Mouse (Mus musculus): Measurements from ENCODE around the gene Gm9573.

Gm9573 gene

GRCm38 (mm10) chr17:35626537-35626936, at the start of gene Gm9573:
Gene Gm9573, minus strand, starts transcription at chr17:35626637.
- no peak for DNase-seq (ENCODE audit: low spot score in 2 of 2)

- DNase-seq (ENCODE audit: low spot score in 2 of 2): peak; percentile 88 to 94
These were observed 47.1 kb upstream of the Gm9573 start, which contains the start of gene Gtf2h4 for GRCm38 (mm10) chr17:35673416-35674035. Gene Gtf2h4, minus strand, starts transcription at chr17:35673739.

DNA sequence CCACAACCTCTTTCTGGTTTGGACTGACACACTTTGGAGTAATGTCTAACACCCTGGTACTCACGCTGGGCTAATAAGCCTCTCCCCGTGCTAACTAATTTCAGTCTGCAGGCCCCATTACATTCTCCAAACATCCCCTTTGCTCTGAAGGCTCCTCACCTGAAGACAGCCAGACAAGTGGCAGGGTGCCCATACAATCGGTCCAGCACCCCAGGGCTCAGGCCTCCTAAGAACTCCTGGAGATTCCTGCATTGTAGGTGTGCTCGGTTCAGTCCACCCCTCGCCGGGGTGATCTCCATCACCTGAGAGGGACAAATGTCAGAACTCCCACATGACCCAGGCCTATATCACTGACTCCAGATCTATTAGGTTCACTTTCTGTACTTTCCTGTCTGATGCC, 46.1 kb upstream of the Gm9573 start:
- no peak for DNase-seq (ENCODE audit: low spot score in 2 of 2)

GRCm38 (mm10) chr17:35671846-35672245, 45.4 kb upstream of the Gm9573 start:
- no peak for DNase-seq (ENCODE audit: low spot score in 2 of 2)

DNA sequence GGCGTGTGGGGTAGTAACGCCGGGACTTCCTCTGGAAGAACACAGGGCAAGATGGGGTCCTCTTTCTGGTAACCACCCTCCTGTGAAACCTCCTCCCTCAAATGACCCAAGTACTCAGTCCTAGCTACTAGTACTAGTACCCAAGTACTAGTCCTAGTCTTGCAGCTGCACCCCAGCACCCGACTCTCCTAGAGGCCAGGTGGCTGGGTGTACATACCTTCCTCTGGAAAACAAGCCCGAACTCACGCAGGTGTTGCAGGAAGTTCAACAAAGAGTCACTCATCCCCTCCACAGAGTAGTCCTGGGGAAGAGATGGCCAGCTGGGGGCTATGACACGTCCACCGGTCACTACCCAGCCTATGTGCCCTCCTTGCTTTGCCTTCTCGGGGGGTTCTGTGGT, 43.3 kb upstream of the Gm9573 start:
- no peak for DNase-seq (ENCODE audit: low spot score in 2 of 2)

DNA sequence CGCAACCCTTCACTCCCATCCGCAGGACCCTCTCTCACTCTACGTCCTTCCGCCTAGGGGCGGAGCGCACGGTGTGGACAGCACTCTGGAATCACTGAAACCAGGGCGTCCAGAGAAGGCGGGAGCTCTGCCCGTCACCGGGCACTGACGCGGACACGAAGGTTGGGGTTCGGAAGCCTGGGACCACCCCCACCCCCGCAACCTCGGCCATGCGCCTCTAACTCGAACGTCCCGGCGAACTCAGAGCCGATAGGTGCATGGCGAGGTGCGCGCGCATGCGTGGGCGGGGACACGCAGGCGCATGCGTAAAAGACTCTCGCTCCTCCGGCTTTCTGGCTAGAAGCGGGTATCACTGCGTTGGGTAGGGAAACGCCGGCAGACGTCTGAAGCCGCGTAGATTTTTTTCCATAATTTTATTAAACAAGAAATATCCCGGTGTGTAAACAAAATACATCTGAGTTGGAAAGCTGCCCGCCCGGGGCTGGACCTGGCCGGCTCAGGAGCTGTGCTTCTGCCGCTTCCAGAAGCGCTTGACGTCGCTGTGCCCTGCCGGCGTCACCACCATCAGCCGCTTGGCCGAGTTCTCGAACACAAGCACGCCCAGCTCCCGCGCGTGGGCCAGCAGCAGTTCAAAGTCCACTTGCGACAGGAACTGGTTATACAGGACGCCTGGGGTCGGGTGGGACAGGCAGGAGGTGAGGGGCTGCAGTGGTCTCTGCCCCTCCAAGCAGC, 41.1 kb upstream of the Gm9573 start, which contains the start of gene Vars2:
TSS of gene Vars2 (minus strand) at position 259 of the 732 bp plus-strand sequence.
- DNase-seq (ENCODE audit: low spot score in 2 of 2): peak; percentile 96 to 98

DNA sequence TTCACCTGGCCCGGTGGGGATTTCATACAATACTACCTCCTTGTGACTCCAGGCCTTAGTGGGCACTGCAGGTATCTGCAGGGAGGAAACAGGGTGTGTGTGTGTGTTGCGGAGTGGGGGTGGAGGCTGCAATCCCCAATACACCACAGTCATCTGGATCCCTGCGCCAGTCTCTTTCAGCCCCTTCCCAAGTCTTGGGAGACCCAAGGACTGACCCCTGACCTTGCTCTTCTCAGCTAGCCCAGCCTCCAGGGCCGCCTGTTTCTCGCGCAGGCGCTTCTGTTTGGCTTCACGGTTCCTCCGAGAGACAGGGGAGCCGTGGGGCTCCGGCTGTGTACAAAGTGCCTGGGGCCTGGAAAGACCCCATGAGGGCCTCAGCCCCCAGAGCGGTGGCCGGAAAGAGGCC, 40.4 kb upstream of the Gm9573 start:
- no peak for DNase-seq (ENCODE audit: low spot score in 2 of 2)

DNA sequence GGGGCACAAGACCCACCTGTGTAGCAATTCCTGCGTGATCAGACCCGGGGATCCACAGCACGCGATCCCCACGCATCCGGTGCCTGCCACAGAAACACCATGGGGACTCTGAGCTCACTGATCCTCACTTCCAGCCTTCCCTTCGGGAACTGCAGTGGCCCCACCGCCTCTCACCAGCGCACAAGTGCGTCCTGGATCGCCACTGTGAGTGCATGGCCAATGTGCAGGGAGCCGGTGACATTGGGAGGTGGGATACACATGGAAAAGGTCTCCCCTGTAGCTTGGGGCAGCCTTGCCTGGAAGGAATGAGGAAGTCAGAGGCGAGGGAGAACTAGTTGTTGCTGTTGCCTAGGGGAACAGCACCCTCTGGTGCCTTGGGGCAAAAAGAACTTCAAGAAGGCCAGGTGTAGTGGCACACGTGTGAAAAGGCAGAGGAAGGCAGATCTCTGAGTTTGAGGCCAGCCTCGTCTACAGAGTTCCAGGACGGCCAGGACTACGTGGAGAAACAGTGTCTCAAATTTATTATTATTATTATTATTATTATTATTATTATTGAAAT, 39.6 kb upstream of the Gm9573 start:
- no peak for DNase-seq (ENCODE audit: low spot score in 2 of 2)

DNA sequence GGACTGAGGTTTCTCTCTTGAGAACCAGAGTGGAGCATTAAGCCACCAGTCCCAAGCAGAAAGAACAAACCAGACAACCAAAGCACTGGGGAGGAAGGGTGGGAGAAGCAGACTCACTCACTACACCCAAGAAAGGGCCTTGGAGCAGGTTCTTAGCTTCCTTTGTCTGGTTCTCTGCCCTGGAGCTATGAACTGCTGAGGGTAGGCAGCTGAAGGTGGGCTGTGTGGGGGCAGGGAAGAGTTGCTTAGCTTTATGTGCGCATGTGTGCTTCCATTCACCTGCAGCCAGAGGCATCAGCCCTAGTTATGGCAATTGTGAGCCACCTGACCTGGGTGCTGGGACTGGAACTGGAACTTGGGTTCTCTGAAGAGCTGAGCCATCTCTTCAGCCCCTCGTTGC, 26.6 kb upstream of the Gm9573 start:
- no peak for DNase-seq (ENCODE audit: low spot score in 2 of 2)

GRCm38 (mm10) chr17:35649429-35649828, 23.0 kb upstream of the Gm9573 start:
- DNase-seq (ENCODE audit: low spot score in 2 of 2): no peak

DNA sequence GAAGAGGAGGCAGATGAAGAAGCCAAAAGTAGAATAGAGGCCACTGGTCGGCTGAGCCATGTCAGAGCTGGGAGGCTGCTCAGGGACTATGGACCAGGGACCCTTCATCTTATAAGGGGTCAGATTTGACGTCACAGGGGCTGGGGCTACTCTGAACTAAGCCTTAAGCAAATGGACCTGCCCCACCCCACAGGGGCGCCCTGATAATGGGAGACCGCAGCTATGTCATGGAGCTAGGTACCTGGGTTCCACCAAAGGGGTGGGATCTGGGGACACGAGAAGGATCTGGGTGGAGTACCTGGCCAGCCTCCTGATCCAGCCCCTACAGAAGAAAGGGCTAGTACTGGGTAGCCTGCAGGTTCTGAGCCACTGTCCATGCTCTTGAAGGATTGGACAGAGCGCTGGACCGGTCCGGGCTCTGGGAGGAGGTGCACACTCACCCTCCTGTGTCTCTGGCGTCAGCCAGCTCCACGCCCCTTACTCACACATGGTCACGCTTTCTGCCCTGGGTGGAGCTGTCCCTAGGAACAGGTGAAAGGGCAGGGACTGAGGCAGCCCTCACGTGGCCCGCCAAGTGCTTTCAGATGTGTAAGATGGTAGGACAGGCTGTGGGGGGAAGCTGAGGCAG, 17.3 kb upstream of the Gm9573 start, which contains the start of gene Mucl3:
TSS of gene Mucl3 (minus strand) at position 87 of the 628 bp plus-strand sequence.
- no peak for DNase-seq (ENCODE audit: low spot score in 2 of 2)

DNA sequence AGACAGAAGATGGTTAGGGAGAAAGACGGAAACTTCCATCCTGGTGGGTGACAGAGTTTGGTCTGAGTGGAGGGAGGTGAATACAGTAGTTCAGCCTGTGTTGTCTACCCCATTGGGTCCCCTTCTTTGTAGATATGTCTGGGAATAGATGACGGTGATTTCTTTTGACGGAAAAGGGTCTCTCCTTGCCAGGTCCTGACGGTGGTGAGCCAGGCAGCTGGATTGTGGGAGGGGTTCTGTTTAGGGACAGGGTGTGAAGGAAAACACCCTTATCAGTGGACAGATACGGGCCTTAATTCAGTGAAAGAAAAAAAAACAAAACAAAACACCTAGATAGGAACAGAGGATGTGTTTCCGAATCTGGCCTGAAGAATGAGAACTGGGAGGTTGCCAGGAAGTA, 12.9 kb upstream of the Gm9573 start:
- DNase-seq (ENCODE audit: low spot score in 2 of 2): no peak

GRCm38 (mm10) chr17:35638475-35639190, 12.2 kb upstream of the Gm9573 start:
- peak; percentile 77 to 79 for DNase-seq (ENCODE audit: low spot score in 2 of 2)

GRCm38 (mm10) chr17:35636363-35636762, 9.9 kb upstream of the Gm9573 start:
- peak in 1 of 2 experiments; percentile 27 for DNase-seq (ENCODE audit: low spot score in 2 of 2)

DNA sequence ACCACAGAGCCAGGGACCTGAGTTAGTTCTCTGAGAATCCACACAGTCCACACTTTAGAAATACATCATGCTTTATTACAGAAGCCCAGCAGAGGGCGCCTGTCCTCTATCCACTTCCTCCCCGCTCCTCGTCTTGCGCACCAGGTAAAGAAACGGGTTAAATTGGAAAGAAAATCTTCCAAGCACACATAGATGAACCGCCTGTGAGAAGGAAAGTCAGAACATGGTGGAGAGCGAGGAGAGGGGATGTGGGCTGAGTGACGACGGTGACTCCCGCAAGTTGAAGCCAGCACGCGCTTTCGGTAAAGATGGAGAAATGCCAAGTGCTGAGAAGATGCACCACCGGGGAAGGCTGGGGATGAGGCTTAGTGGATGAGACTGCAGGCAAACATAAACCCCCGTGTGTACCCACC, 9.3 kb upstream of the Gm9573 start:
- DNase-seq (ENCODE audit: low spot score in 2 of 2): peak; percentile 43 to 66

GRCm38 (mm10) chr17:35635202-35635601, 8.8 kb upstream of the Gm9573 start:
- no peak for DNase-seq (ENCODE audit: low spot score in 2 of 2)

- no peak for DNase-seq (ENCODE audit: low spot score in 2 of 2)
These were observed 7.6 kb upstream of the Gm9573 start for GRCm38 (mm10) chr17:35633992-35634391.

DNA sequence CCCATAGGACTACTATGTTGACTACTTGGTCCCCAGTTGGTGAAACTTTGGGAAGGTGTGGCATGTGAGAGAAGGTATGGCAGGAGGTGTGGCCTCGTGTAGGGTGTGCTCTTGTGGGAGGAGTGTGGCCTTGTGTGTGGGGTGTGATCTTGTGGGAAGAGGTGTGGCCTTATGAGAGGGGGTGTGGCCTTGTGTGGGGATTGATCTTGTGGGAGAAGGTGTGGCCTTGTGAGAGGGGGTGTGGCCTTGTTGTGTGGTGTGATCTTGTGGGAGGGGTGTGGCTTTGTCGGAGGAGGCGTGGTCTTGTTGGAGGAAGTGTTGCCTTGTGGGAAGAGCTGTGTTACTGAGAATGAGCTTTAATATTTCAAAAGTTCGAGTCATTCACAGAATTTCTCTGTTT, 9.3 kb downstream of the Gm9573 start:
- no peak for DNase-seq (ENCODE audit: low spot score in 2 of 2)

DNA sequence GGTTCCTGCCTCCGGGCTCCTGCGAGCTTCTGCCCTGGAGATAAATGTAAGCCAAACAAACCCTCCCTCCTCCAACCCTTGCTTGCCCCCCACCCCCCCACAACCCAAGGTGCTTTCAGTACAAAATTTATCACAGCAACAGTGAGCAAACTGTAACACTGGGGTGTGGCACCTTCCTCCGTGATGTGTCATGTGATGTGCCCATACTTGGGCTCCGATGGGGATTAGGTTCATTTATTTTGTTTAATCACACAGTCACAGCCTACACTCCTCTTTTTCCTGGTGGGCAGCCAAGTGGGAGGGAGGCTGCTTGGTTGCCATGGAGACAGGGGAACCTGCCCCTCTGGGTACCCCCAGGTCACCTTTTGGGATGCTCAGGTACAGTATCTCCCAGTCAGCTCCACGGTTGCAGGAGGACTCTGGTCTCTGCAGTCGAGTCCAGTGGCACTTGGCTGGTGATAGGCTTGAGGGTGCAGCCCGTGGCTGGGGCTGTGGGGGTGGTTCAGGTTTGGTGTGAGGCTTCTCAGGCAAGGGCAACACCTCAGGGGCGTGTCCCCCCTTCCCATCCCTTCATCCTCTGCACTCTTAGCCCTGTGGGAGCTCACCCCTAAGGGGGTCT, 24.6 kb downstream of the Gm9573 start:
- DNase-seq (ENCODE audit: low spot score in 2 of 2): no peak

GRCm38 (mm10) chr17:35601249-35601648, 25.2 kb downstream of the Gm9573 start, which contains the start of gene Sfta2:
Gene Sfta2, plus strand, starts transcription at chr17:35601549.
- DNase-seq (ENCODE audit: low spot score in 2 of 2): no peak

GRCm38 (mm10) chr17:35597399-35597798, 29.0 kb downstream of the Gm9573 start:
- no peak for DNase-seq (ENCODE audit: low spot score in 2 of 2)
